Mouse (Mus musculus): ENCODE data around the gene Gins1.

The Gins1 gene

DNA sequence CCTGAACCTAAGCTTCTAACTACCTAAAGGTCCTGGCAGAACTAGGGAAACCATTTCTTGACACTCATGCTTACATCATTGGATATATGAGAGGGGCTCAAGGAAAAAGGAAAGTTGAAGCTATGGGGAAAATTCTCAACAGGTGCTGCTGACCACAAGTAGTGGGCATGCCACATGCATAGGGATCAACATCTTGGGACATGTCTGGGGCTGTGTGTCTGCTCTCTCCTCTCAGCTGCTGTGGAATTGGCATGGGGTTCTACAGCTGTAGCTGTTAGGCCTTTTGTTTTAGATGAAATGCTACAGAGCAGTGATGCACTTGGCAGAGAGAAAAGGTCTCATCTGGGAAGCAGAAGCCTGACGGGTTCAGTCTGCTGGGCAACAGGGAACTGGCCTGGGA is 50.7 kb downstream of the Gins1 start:
- no peak for DNase-seq (ENCODE audit: extremely low spot score)

DNA sequence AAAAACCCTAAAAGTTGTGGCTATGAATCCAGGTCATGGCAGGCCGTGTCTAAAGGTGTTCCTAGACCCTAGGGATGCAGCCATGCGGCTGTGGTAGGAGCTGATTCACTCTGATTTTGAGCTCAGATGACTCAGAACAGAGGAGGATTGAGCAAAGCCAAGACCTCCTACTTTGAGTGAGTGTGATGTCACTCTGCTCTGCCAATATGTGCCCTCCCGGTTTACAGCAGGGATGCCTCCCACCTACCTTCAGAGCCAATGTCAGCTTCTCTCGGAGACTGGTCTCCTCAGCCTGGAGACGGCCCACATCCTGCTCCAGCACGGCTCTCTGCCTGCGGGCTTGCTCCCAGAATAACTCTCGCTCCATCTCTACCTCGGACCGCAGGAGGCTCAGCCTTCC is 54.3 kb downstream of the Gins1 start:
- no peak for DNase-seq (ENCODE audit: extremely low spot score)

DNA sequence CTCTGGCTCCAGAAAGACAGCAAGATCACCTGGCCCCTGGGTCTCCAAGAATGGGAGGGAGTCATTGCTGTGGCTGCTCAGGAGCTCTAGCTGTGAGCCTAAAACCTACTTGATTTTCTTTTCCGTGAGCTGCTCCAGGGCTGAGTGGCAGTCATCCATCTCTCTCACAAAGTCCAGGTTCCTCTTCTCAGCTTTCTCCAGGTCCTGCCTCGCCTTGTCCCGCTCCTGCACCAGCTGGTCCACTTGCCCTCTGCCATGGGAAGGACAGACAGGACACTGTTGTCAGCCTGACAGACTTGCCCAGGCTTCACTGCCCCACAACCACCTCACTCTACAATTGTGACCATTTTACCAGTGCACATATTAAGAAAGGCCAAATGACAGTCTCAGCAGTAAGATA is 58.0 kb downstream of the Gins1 start:
- DNase-seq (ENCODE audit: extremely low spot score): no peak

DNA sequence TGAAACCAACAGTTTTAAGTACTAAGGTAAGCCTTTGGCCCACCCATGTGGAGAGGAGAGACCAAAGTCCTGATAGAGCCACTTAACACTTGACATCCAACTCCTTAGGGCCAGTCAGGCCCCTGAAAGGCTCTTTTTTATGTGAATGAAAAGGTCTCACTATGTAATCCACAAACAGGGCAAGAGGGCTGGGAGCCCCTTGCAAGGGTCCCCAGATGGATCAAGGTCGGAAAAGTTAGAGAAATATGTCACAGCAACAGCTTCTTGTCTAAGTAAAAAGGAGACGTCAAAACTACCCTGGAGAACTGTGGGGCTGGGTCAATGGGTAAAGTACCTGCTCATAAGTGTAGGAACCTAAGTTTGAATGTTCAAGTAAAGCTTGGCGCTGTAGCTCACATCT is 59.4 kb downstream of the Gins1 start:
- no peak for DNase-seq (ENCODE audit: extremely low spot score)

DNA sequence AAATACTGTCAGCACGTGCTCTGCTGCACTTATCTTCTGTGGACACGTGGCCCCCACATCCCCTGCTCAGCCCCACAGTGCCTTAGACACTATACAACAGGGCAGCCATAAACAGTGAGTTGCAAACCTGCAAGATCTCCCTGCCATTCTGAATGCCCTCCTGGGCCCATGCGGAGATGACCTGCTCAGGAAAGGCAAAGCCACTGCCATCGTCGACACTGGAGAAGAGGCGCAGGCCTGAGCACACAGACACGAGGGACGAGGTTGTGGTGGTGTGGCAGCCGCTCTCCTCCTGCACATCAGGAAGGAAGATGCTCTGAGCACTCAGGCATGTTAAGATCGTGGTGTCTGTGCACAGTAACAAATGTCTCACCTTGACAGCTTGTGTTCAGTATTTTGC is 60.8 kb downstream of the Gins1 start:
- no peak for DNase-seq (ENCODE audit: extremely low spot score)

DNA sequence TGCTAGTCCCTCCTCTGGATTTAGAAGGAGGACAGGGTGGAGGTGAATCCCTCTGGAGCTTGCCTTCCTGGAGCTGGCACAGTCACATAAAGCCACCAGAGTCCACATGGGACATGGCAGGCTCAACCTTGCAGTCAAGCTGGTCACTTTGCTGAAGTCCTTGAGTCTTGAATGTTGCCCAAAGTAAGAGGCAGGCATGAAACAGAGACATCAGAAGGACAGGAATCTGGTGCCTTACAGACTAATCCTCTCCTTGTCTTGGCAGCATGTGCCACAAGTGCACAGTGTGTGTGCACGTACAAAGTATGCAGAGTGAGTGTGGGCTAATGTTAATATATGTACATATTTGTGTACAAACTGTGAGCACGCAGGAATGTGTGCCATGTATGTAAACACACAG is 62.3 kb downstream of the Gins1 start:
- no peak for DNase-seq (ENCODE audit: extremely low spot score)

DNA sequence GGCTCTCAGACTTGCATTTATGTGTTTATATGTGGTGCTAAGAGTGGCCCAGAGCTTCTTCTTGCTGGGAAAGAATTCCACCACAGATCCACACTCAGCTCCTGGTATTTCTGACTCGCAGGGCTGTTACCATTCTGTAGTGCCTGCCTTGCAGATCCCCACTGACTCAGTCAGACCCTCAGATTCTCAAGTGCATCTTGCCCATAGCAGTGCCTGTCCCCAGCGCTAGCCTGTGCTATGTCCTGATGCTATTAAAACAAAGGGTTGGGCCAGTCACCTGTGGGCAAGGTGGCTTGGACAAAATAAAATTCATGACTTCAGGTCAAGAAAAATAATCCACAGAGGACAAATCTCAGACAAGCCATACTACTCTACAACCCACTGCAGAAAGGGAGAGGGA is 64.0 kb downstream of the Gins1 start:
- no peak for DNase-seq (ENCODE audit: extremely low spot score)

DNA sequence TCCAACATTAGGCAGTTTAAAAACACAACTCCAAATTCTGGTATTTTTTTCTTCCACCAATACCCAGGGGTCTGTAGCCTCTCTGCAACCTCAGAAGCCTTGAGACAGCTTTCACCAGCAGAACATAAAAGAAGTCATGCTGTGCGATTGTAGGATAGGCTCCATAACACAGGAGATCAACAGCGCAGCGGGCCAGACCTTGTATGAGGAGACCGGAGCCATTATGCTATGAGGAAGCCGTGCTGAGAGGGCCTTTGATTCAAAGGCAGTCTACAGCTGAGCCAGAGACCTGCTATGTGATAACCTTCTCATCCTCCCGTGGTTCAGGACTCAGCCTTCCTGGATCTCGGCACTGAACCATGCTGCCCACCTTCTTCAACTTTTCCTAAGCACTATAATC is 66.7 kb downstream of the Gins1 start:
- DNase-seq (ENCODE audit: extremely low spot score): no peak

DNA sequence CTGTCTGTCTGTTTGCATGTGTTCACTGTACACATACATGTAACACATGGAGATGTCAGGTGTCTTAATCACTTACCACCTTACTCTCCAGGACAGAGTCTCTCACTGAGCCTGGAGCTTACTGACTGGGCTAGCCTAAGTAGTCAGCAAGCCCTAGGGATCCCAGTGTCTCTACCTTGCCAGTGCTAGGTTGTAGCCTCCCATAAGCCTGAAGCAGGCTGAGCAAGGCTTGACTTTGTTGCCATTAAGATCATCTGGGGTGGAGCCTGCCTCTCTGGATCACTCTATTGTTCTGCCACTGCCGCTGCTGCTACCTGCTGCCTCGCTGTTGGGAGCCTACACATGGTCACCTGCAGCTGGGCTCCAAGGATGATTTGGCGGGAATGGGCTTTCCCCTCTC is 67.5 kb downstream of the Gins1 start:
- no peak for DNase-seq (ENCODE audit: extremely low spot score)

DNA sequence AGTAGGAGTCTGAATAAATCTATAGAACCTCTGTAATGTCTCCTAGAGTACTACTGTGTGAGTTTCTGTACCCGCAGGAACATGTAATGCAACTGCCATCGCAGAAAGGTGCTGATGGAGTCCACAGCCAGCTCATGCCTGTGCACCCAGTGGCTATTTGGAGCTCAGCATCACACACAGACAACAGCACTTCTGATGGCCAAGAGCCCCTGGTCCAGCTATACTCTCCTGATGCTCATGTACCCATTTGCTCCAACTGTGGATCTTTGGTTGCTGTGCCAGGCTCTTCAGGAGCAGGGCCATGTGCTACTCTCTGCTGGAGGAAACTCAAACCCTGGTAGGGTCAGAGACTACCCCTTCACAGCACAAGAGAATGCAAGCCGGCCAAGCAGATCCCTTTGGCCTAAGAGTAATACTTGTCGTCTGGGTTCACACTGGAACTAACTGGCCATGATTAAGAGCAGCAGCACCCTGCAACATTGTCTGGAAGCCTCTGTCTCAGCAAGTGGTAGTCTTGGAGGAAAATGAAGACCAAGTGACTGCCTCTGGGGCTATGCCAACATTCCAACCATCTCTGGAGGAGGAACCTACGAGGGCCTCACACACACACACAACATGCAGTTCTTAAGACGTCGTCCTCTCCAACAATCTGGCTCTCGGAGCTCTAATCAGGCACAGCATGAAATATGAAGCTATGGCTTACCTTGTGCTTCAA is 68.4 kb downstream of the Gins1 start:
- no peak for DNase-seq (ENCODE audit: extremely low spot score)

DNA sequence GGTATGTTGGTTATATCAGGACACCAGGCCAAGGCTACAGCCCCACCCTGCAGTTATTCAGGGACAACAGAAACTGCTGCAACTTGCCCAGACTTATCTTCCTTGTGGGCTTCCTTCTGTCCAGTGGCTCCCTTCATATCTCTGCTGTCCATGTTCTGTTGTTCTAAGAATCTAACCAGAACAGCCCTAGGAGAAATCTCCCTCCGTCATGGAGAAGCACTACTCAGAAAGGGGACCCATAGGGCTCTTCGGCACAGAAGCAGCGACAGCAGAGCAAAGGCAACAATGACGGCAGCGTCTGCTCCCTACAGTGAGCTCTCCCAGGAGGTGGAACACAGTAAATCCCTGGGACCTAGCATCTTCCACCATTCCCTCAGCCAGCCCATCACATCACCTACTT is 71.7 kb downstream of the Gins1 start:
- no peak for DNase-seq (ENCODE audit: extremely low spot score)

DNA sequence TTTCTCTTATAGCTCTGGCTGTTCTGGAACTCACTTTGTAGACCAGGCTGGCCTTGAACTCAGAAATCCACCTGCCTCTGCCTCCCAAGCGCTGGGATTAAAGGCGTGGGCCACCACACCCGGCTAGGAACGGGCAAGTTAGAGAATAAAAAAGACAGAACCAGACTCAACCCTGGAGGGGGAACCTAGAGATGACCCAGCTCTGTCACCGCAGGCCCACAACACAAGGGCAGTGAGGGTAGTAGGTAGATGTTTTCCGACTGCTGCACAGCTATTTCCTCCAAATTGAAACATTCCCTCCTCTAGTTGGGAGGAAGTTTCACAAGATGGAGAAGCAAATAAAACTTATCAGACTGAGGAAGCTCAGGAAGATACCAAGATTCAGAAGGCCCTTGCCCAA is 72.5 kb downstream of the Gins1 start:
- DNase-seq (ENCODE audit: extremely low spot score): no peak

DNA sequence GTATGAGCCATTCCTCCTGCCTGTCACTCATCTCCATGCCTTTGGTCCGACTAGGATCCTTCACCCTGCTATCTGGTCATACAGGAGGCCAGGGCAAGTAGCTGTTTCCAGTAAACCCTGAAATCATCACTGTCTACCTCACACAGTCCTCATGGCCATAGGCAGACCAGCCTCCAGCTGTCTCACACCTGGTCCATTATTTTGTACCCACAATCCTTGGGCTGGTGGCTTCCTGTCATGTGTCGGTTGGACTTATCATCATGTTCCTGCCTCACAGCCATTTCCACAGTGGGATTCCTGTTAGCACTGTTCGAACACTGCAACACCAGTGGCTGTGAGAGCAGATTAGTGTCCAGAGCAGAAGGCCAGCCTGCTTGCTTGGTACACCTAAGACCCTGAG is 73.6 kb downstream of the Gins1 start:
- DNase-seq (ENCODE audit: extremely low spot score): no peak

DNA sequence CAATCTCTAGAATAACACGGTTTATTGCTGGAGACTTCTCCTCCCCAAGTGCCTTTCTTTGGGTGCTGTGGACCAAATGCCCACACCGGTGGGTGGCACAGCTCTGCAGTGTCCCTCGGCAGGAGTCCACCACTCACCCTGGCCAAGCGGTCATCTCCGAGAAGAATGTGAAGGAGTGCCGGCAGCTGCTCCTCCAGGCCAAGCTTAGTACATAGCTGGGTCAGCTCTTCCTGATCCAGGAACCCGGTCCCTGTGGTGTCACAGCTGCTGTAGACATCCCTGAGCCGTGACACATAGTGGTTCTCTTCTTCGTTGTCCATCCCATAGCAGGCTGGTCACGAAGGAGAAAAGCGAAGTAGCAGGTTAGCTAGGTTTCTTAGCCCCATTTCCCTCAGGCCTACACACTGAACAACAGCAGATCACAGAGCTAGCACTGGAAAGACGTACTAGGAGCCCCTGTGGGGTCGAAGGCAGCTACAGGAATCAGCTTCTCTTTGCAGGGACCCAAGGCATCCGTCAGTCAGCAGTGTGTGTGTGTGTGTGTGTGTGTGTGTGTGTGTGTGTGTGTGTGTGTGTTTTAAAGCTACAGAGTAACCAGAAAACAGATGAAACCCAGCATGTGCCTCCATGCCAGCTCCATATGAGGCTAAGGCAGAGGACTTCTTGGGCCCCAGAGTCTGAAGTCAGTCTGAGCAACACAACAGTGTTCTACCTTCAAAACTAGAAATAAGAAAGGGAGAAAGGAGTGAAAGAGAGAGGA is 74.8 kb downstream of the Gins1 start:
- no peak for DNase-seq (ENCODE audit: extremely low spot score)
